In genomic region chr6:51574132-51574531, GRCm38 (mm10) we compare ENCODE assay signal across 7 mouse cellular contexts.
"Had no signal": no experiment of that assay in that cellular context is flagged by ENCODE, and none has a peak within 500 bp of the region (broad histone marks: within the 10 kb centered on the region; RNA-seq: fewer than 3 reads in every experiment).

No protein-coding gene starts in this region.

- DNase-seq: lung, adult 2 months; lung, postnatal 14 days; lung, postnatal 36 days; right cerebral cortex, postnatal 14 days; thymus, adult 2 months; thymus, postnatal 25 days; thymus, postnatal 4 days had no signal
